Mouse (Mus musculus) gastrocnemius, postnatal 10 days (tissue): ENCODE data around the gene Scaf1. TPM values are rescaled to one million over a fixed set of nuclear protein-coding genes. Genes with fewer than 3 reads are reported as not detected.

Source experiments
- DNase-seq: peaks from one replicate; pipeline ENCODE4 v3.0.0; 2021; ENCODE audit warnings: mixed read lengths
- total RNA-seq, 2 experiments: library from RNA; stranded (reverse); gene quantifications; 2 replicates each; pipeline ENCODE4 v1.2.3; 2021

Scaf1 gene
- total RNA-seq, 2 experiments from 2014 or later: 47.7 to 55.8 TPM

- no peak for DNase-seq
These were observed 2.1 kb downstream of the Scaf1 start for GRCm38 (mm10) chr7:45014096-45014451.

GRCm38 (mm10) chr7:45013366-45014095 lies 2.6 kb downstream of the Scaf1 start:
- DNase-seq: no peak

- DNase-seq: no peak
These were observed 3.3 kb downstream of the Scaf1 start for GRCm38 (mm10) chr7:45012824-45013223.

GRCm38 (mm10) chr7:45012011-45012410 lies 4.2 kb downstream of the Scaf1 start:
- DNase-seq: no peak

GRCm38 (mm10) chr7:45008411-45008810 lies 7.8 kb downstream of the Scaf1 start:
- DNase-seq: no peak

GRCm38 (mm10) chr7:45007846-45008245 lies 8.3 kb downstream of the Scaf1 start:
- no peak for DNase-seq

GRCm38 (mm10) chr7:45007141-45007540 lies 9.0 kb downstream of the Scaf1 start:
- DNase-seq: no peak

- DNase-seq: no peak
These were observed 9.7 kb downstream of the Scaf1 start for GRCm38 (mm10) chr7:45006503-45006902.

GRCm38 (mm10) chr7:45005321-45005992 lies 10.7 kb downstream of the Scaf1 start:
- no peak for DNase-seq

- DNase-seq: no peak
These were observed 11.6 kb downstream of the Scaf1 start for GRCm38 (mm10) chr7:45004546-45004945.

GRCm38 (mm10) chr7:45002440-45002839 lies 13.7 kb downstream of the Scaf1 start:
- DNase-seq: no peak

- DNase-seq: no peak
These were observed 15.5 kb downstream of the Scaf1 start for GRCm38 (mm10) chr7:45000539-45001114.

- DNase-seq: no peak
These were observed 16.4 kb downstream of the Scaf1 start for GRCm38 (mm10) chr7:44999753-45000152.

- peak; percentile 70 for DNase-seq
These were observed 17.6 kb downstream of the Scaf1 start, which contains the start of gene Bcl2l12 for GRCm38 (mm10) chr7:44998501-44998955. Gene Bcl2l12 (minus strand): TSS chr7:44998712.

GRCm38 (mm10) chr7:44997940-44998428 lies 18.2 kb downstream of the Scaf1 start:
- no peak for DNase-seq

GRCm38 (mm10) chr7:44997231-44997939 lies 18.8 kb downstream of the Scaf1 start, which contains the start of gene Irf3:
Gene Irf3 (plus strand): TSS chr7:44997648.
- DNase-seq: peak; percentile 95

GRCm38 (mm10) chr7:44996672-44997071 lies 19.5 kb downstream of the Scaf1 start:
- DNase-seq: no peak

- DNase-seq: no peak
These were observed 29.1 kb downstream of the Scaf1 start for GRCm38 (mm10) chr7:44986879-44987718.

- DNase-seq: peak; percentile 91
These were observed 29.8 kb downstream of the Scaf1 start, which contains the start of gene Prmt1 for GRCm38 (mm10) chr7:44986192-44986878. Gene Prmt1 (minus strand): TSS chr7:44986568.

- DNase-seq: peak; percentile 74
These were observed 30.5 kb downstream of the Scaf1 start for GRCm38 (mm10) chr7:44985595-44986191.
